Mouse (Mus musculus) R1 (cell line): ENCODE results near the gene Kcnj5.

Experiments used
- DNase-seq: peaks from one replicate; pipeline ENCODE4 v3.0.0-alpha.2; 2018; ENCODE audit warnings: low read depth, low spot score

Gene Kcnj5

GRCm38 (mm10) chr9:32320167-32320566, 24.0 kb downstream of the Kcnj5 start:
- DNase-seq = no peak

- no peak for DNase-seq
Observed at GRCm38 (mm10) chr9:32315999-32316398, 28.2 kb downstream of the Kcnj5 start.

- DNase-seq = no peak
Observed at GRCm38 (mm10) chr9:32314071-32314470, 30.1 kb downstream of the Kcnj5 start.

GRCm38 (mm10) chr9:32312208-32312607, 31.9 kb downstream of the Kcnj5 start:
- DNase-seq = no peak

GRCm38 (mm10) chr9:32311786-32312185, 32.4 kb downstream of the Kcnj5 start:
- DNase-seq = no peak

GRCm38 (mm10) chr9:32302501-32303150, 41.5 kb downstream of the Kcnj5 start:
- no peak for DNase-seq

- DNase-seq = no peak
Observed at GRCm38 (mm10) chr9:32295061-32295800, 48.9 kb downstream of the Kcnj5 start.

GRCm38 (mm10) chr9:32292686-32293085, 51.5 kb downstream of the Kcnj5 start:
- DNase-seq = peak; percentile 79

GRCm38 (mm10) chr9:32291618-32292017, 52.5 kb downstream of the Kcnj5 start:
- DNase-seq = no peak

GRCm38 (mm10) chr9:32283591-32283990, 60.6 kb downstream of the Kcnj5 start:
- DNase-seq = no peak

GRCm38 (mm10) chr9:32280456-32280855, 63.7 kb downstream of the Kcnj5 start:
- no peak for DNase-seq

GRCm38 (mm10) chr9:32279789-32280188, 64.4 kb downstream of the Kcnj5 start:
- DNase-seq = no peak

- DNase-seq = no peak
Observed at GRCm38 (mm10) chr9:32278052-32278451, 66.1 kb downstream of the Kcnj5 start.

GRCm38 (mm10) chr9:32271896-32272444, 72.2 kb downstream of the Kcnj5 start:
- DNase-seq = peak; percentile 78
